Comparison of ENCODE assay signal across 8 mouse cellular contexts in genomic region chr19:47854796-47855783, GRCm38 (mm10). TPM values are rescaled to one million over a fixed set of nuclear protein-coding genes. Genes with fewer than 3 reads are reported as not detected.
A peak's percentile ranks its signal among the peaks of the same experiment; 100 is the strongest.
DNase-seq lines count a peak whose midpoint lies in the region; ATAC-seq lines count a peak whose summit lies in the region.

TSS of gene Gsto1 (plus strand) at chr19:47854970.

- H3K4me2 ChIP-seq in midbrain, embryonic 11.5 days, result peak within 1 kb of the TSS; percentile 99

- peak; percentile 96 for DNase-seq in adrenal gland, postnatal 10 days
- DNase-seq in embryonic facial prominence, embryonic 10.5 days (ENCODE audit: low spot score), result peak; percentile 93
- peak; percentile 86 for DNase-seq in kidney, adult 11 months
- DNase-seq in left cerebral cortex, postnatal 4 days, result peak; percentile 86
- DNase-seq in midbrain, embryonic 11.5 days (ENCODE audit: low spot score, missing footprints), result peak; percentile 97
- peak; percentile 83 for DNase-seq in right cerebral cortex, postnatal 4 days
- DNase-seq in yolk sac, embryonic 10.5 days (ENCODE audit: low spot score), result peak; percentile 89

- peak; percentile 87 for ATAC-seq in granulocyte monocyte progenitor cell, adult 5-6 weeks (replicated peaks; ENCODE audit: poor library complexity, severe bottlenecking)
- peak; percentile 94 for ATAC-seq in midbrain, embryonic 11.5 days (ENCODE audit: low FRiP score)

- H3K27ac ChIP-seq in embryonic facial prominence, embryonic 10.5 days (replicated peaks), result peak within 1 kb of the TSS; percentile 91
- H3K27ac ChIP-seq in midbrain, embryonic 11.5 days (ENCODE audit: low read depth, low read length), result no peak within 1 kb of the TSS

- peak within 1 kb of the TSS; percentile 77 for H3K9ac ChIP-seq in midbrain, embryonic 11.5 days (ENCODE audit: low read length)

- under 1% methylated on average over 60 of the region's 60 CpGs for WGBS in embryonic facial prominence, embryonic 10.5 days
- WGBS in midbrain, embryonic 11.5 days, result under 1% methylated on average over 60 of the region's 60 CpGs

- H3K27me3 ChIP-seq in embryonic facial prominence, embryonic 10.5 days (replicated peaks; ENCODE audit: low read depth, poor library complexity, severe bottlenecking), result no peaks in the 10 kb centered on the region
- no peaks in the 10 kb centered on the region; the same call in 1 of the 2 replicates for H3K27me3 ChIP-seq in midbrain, embryonic 11.5 days (ENCODE audit: control insufficient read depth, insufficient read depth, low read length)

- intact Hi-C loops in left cerebral cortex, postnatal 4 days (cut with DNase I), result no loop called here

- peak within 1 kb of the TSS; percentile 88 for H3K4me3 ChIP-seq in embryonic facial prominence, embryonic 10.5 days
- H3K4me3 ChIP-seq in midbrain, embryonic 11.5 days (ENCODE audit: low read depth, low read length), result peak within 1 kb of the TSS; percentile 66

- H3K4me1 ChIP-seq in embryonic facial prominence, embryonic 10.5 days, result peaks cover 32% of the 10 kb centered on the region
- H3K4me1 ChIP-seq in midbrain, embryonic 11.5 days (ENCODE audit: control insufficient read depth, insufficient read depth, low read length), result peaks cover 10% of the 10 kb centered on the region

- H3K9me3 ChIP-seq in embryonic facial prominence, embryonic 10.5 days, result no peaks in the 10 kb centered on the region
- no peaks in the 10 kb centered on the region for H3K9me3 ChIP-seq in midbrain, embryonic 11.5 days (ENCODE audit: control insufficient read depth, low read length)

- peaks cover 28% of the 10 kb centered on the region for H3K36me3 ChIP-seq in embryonic facial prominence, embryonic 10.5 days (replicated peaks)
- no peaks in the 10 kb centered on the region for H3K36me3 ChIP-seq in midbrain, embryonic 11.5 days (ENCODE audit: control insufficient read depth, insufficient read depth, low read length)

RNA-seq across cellular contexts. Expression of gene Gsto1, which starts in this region (rescaled TPM):
- 100 to 1,000 TPM; 158 to 159 TPM for total RNA-seq in adrenal gland, postnatal 10 days (2021)
- 189 and 190 TPM in 2 replicates for polyA plus RNA-seq in embryonic facial prominence, embryonic 10.5 days (2016; fragmentation: Nextera tagmentation; extraction: Ambion mirVana)
- 317 and 338 TPM in 2 replicates for total RNA-seq in granulocyte monocyte progenitor cell, adult 5-6 weeks (2014; fragmentation: Nextera tagmentation)
- total RNA-seq in granulocyte monocyte progenitor cell, adult 5-6 weeks (2017), result 215 and 219 TPM in 2 replicates
- 10 to 100 TPM; 88.3 to 91.0 TPM for total RNA-seq in left cerebral cortex, postnatal 4 days (2021)
- 78.9 and 81.1 TPM in 2 replicates for polyA plus RNA-seq in midbrain, embryonic 11.5 days (2014; fragmentation: Nextera tagmentation; extraction: Ambion mirVana)
